Mouse (Mus musculus): ENCODE measurements around the gene Mpp6.

Gene Mpp6

GRCm38 (mm10) chr6:50232984-50233383 is 122.9 kb downstream of the Mpp6 start:
- DNase-seq: no peak

GRCm38 (mm10) chr6:50237963-50238362 is 127.9 kb downstream of the Mpp6 start:
- no peak for DNase-seq

- no peak for DNase-seq
These were observed 129.9 kb downstream of the Mpp6 start for GRCm38 (mm10) chr6:50239902-50240301.

- DNase-seq: no peak
These were observed 130.4 kb downstream of the Mpp6 start for GRCm38 (mm10) chr6:50240437-50240836.

GRCm38 (mm10) chr6:50244126-50244525 is 134.1 kb downstream of the Mpp6 start:
- no peak for DNase-seq

GRCm38 (mm10) chr6:50244967-50245366 is 134.9 kb downstream of the Mpp6 start:
- DNase-seq: no peak

GRCm38 (mm10) chr6:50247356-50247755 is 137.3 kb downstream of the Mpp6 start:
- DNase-seq: no peak

- DNase-seq: no peak
These were observed 137.8 kb downstream of the Mpp6 start for GRCm38 (mm10) chr6:50247791-50248190.

Data from layer of hippocampus, adult 9-11 months (tissue).